Comparison of ENCODE assay signal across 8 mouse cellular contexts in genomic region chr5:37246138-37246910, GRCm38 (mm10). TPM values are rescaled to one million over a fixed set of nuclear protein-coding genes. Genes with fewer than 3 reads are reported as not detected.
DNase-seq lines count a peak whose midpoint lies in the region; ATAC-seq lines count a peak whose summit lies in the region.

No protein-coding gene starts in this region.

- 2% methylated on average over 28 of the region's 37 CpGs for WGBS in lung, embryonic 15.5 days

- no peak for ATAC-seq in lung, embryonic 15.5 days (ENCODE audit: borderline replicate concordance, extremely low read depth, low FRiP score, low TSS enrichment)

- DNase-seq in lung, postnatal 10 days, result no peak
- DNase-seq in cerebellum, adult 9-11 months, result peak; percentile 80
- peak; percentile 21 for DNase-seq in heart, postnatal 4 days
- DNase-seq in lung, postnatal 4 days, result peak; percentile 6 to 31
- DNase-seq in thymus, postnatal 36 days, result peak; percentile 57 to 75
- DNase-seq in adrenal gland, postnatal 10 days, result no peak
- DNase-seq in layer of hippocampus, adult 18-20 months (ENCODE audit: low spot score in 2 of 2), result no peak

- peak overlapping the region; percentile 60 for H3K4me2 ChIP-seq in lung, embryonic 15.5 days

- H3K4me3 ChIP-seq in lung, embryonic 15.5 days, result peak overlapping the region; percentile 41

- H3K27me3 ChIP-seq in lung, embryonic 15.5 days, result peaks cover 65% of the 10 kb centered on the region

- no peak overlapping the region for H3K27ac ChIP-seq in lung, embryonic 15.5 days

- H3K36me3 ChIP-seq in lung, embryonic 15.5 days, result no peaks in the 10 kb centered on the region

- peaks cover 15% of the 10 kb centered on the region for H3K4me1 ChIP-seq in lung, embryonic 15.5 days

- no peak overlapping the region for H3K9ac ChIP-seq in lung, embryonic 15.5 days

- no peaks in the 10 kb centered on the region for H3K9me3 ChIP-seq in lung, embryonic 15.5 days

RNA-seq across cellular contexts. Expression of gene Crmp1, which starts 4.6 kb away (rescaled TPM):
- 10.6 and 12.5 TPM in 2 replicates for polyA plus RNA-seq in lung, embryonic 15.5 days (2015; fragmentation: Nextera tagmentation; extraction: Ambion mirVana)
- 10 to 100 TPM; 10.1 to 11.2 TPM for total RNA-seq in heart, postnatal 4 days (2021)
- 10 to 100 TPM; 11.1 to 19.5 TPM for total RNA-seq in adrenal gland, postnatal 10 days (2021)
- total RNA-seq in layer of hippocampus, adult 18-20 months (2021), result 100 to 1,000 TPM; 206 to 218 TPM

Comparison
In these comparisons a context has a peak if more than half of its experiments do, and no peak if none do; other contexts are left out.
1. DNase-seq: peak in cerebellum, adult 9-11 months (single experiment), heart, postnatal 4 days (single experiment), lung, postnatal 4 days (2 of 2) and thymus, postnatal 36 days (2 of 2); none in lung, postnatal 10 days (single experiment), adrenal gland, postnatal 10 days (single experiment) and layer of hippocampus, adult 18-20 months (0 of 2).
2. RNA of gene Crmp1, which starts 4.6 kb away (total RNA-seq): 206 to 218 TPM in layer of hippocampus, adult 18-20 months; 11.1 to 19.5 TPM in adrenal gland, postnatal 10 days and 10.1 to 11.2 TPM in heart, postnatal 4 days; every median in the first group is over 10 times any median in the second.